Mouse (Mus musculus): ENCODE results near the gene Jpt1. TPM values are rescaled to one million over a fixed set of nuclear protein-coding genes. Genes with fewer than 3 reads are reported as not detected.

The Jpt1 gene
- total and polyA plus RNA-seq, 3 experiments = 294 to 479 (median 439) TPM

- dilution Hi-C loops (cut with MboI; ENCODE audit: extremely low pct_ligation_motif_present, extremely low pct_unique_long_range_greater_than_20kb, low sequenced_read_pairs) = no loop called here
- H3K79me2 ChIP-seq (replicated peaks; ENCODE audit: control insufficient read depth, extremely low read depth, insufficient read depth, poor library complexity, severe bottlenecking) = no peaks in the 10 kb centered on the region
- no peak for TF ChIP-seq MAZ (IDR thresholded peaks at IDR 0.05; ENCODE audit: low read depth, low read length)
- no peaks in the 10 kb centered on the region for H3K9me3 ChIP-seq (replicated peaks; ENCODE audit: low read length)
- no peak overlapping the region for H3K9ac ChIP-seq (ENCODE audit: insufficient read depth, low read depth)
- H3K27ac ChIP-seq (ENCODE audit: insufficient read depth, low read depth) = no peak overlapping the region
- DNase-seq (ENCODE audit: extremely low read depth) = no peak
- H3K27me3 ChIP-seq (replicated peaks) = peaks cover 30% of the 10 kb centered on the region
- H3K4me3 ChIP-seq (replicated peaks in 1 of 3; ENCODE audit: low read depth in 2 of 3, low read length in 2 of 3, poor library complexity in 1 of 3) = no peak overlapping the region
- in situ Hi-C loops (cut with MboI; ENCODE audit: low pct_ligation_motif_present, low pct_unique_long_range_greater_than_20kb, low sequenced_read_pairs) = no loop called here
- no peaks in the 10 kb centered on the region for H3K36me3 ChIP-seq (replicated peaks in 1 of 2; ENCODE audit: control insufficient read depth in 1 of 2, insufficient read depth in 1 of 2, low read length in 1 of 2)
- no peak overlapping the region for H3K4me2 ChIP-seq (ENCODE audit: insufficient read depth, low read depth, poor library complexity, severe bottlenecking)
- H3K4me1 ChIP-seq (ENCODE audit: control insufficient read depth in 1 of 2, insufficient read depth in 2 of 2) = peaks cover 3 to 17% of the 10 kb centered on the region in 2 experiments
These were observed 50.8 kb downstream of the Jpt1 start for GRCm38 (mm10) chr11:115463397-115463796.

- Histone ChIP-seq H3K9me3 (replicated peaks; ENCODE audit: low read length) (no peaks in the 10 kb centered on the region), H3K4me3 (replicated peaks in 1 of 3; ENCODE audit: low read depth in 2 of 3, low read length in 2 of 3, poor library complexity in 1 of 3) (no peak within 1 kb of the TSS), H3K9ac (ENCODE audit: insufficient read depth, low read depth) (no peak within 1 kb of the TSS), H3K4me2 (ENCODE audit: insufficient read depth, low read depth, poor library complexity, severe bottlenecking) (no peak within 1 kb of the TSS), H3K4me1 (ENCODE audit: control insufficient read depth in 1 of 2, insufficient read depth in 2 of 2) (peaks cover 5 to 19% of the 10 kb centered on the region in 2 experiments), H3K27ac (ENCODE audit: insufficient read depth, low read depth) (no peak within 1 kb of the TSS), H3K36me3 (replicated peaks in 1 of 2; ENCODE audit: control insufficient read depth in 1 of 2, insufficient read depth in 1 of 2, low read length in 1 of 2) (no peaks in the 10 kb centered on the region), H3K27me3 (replicated peaks) (peaks cover 30% of the 10 kb centered on the region), H3K79me2 (replicated peaks; ENCODE audit: control insufficient read depth, extremely low read depth, insufficient read depth, poor library complexity, severe bottlenecking) (no peaks in the 10 kb centered on the region)
- TF ChIP-seq CHD1 (IDR thresholded peaks at IDR 0.05; ENCODE audit: low read depth, low read length) (no peak), MEF2A (IDR thresholded peaks at IDR 0.05; ENCODE audit: borderline replicate concordance, low read depth, low read length) (no peak), NRF1 (IDR thresholded peaks at IDR 0.05; ENCODE audit: low read depth, low read length) (no peak), MAFK (IDR thresholded peaks at IDR 0.05; ENCODE audit: insufficient replicate concordance, low read length) (no peak)
- in situ Hi-C loops (cut with MboI; ENCODE audit: low pct_ligation_motif_present, low pct_unique_long_range_greater_than_20kb, low sequenced_read_pairs) (no loop called here), dilution Hi-C loops (cut with MboI; ENCODE audit: extremely low pct_ligation_motif_present, extremely low pct_unique_long_range_greater_than_20kb, low sequenced_read_pairs) (no loop called here)
- no peak for DNase-seq (ENCODE audit: extremely low read depth)
These were observed 51.8 kb downstream of the Jpt1 start, which contains the start of gene Slc16a5 for GRCm38 (mm10) chr11:115462243-115462891. Gene Slc16a5 (plus strand): TSS chr11:115462474.

GRCm38 (mm10) chr11:115461846-115462242 lies 52.3 kb downstream of the Jpt1 start:
- TF ChIP-seq ZKSCAN1 (IDR thresholded peaks at IDR 0.05; ENCODE audit: borderline replicate concordance, low read depth, low read length) = no peak
- no peak for TF ChIP-seq IRF4 (IDR thresholded peaks at IDR 0.05; ENCODE audit: low read depth, low read length)
- no peak for TF ChIP-seq EP300 (IDR thresholded peaks at IDR 0.05; ENCODE audit: low read length)
- Histone ChIP-seq H3K27ac (ENCODE audit: insufficient read depth, low read depth) (no peak overlapping the region), H3K36me3 (replicated peaks in 1 of 2; ENCODE audit: control insufficient read depth in 1 of 2, insufficient read depth in 1 of 2, low read length in 1 of 2) (no peaks in the 10 kb centered on the region), H3K4me2 (ENCODE audit: insufficient read depth, low read depth, poor library complexity, severe bottlenecking) (no peak overlapping the region), H3K4me1 (ENCODE audit: control insufficient read depth in 1 of 2, insufficient read depth in 2 of 2) (peaks cover 8 to 23% of the 10 kb centered on the region in 2 experiments), H3K4me3 (replicated peaks in 1 of 3; ENCODE audit: low read depth in 2 of 3, low read length in 2 of 3, poor library complexity in 1 of 3) (no peak overlapping the region), H3K9ac (ENCODE audit: insufficient read depth, low read depth) (no peak overlapping the region), H3K27me3 (replicated peaks) (peaks cover 30% of the 10 kb centered on the region), H3K79me2 (replicated peaks; ENCODE audit: control insufficient read depth, extremely low read depth, insufficient read depth, poor library complexity, severe bottlenecking) (no peaks in the 10 kb centered on the region), H3K9me3 (replicated peaks; ENCODE audit: low read length) (no peaks in the 10 kb centered on the region)
- no peak for DNase-seq (ENCODE audit: extremely low read depth)
- dilution Hi-C loops (cut with MboI; ENCODE audit: extremely low pct_ligation_motif_present, extremely low pct_unique_long_range_greater_than_20kb, low sequenced_read_pairs) = no loop called here
- in situ Hi-C loops (cut with MboI; ENCODE audit: low pct_ligation_motif_present, low pct_unique_long_range_greater_than_20kb, low sequenced_read_pairs) = no loop called here
